Mouse (Mus musculus) brain, embryonic 14.5 days (tissue): ENCODE measurements at regions not wholly inside any gene's neighbourhood (a gene's known extent, or its start where the extent isn't known, plus 50 kb on each side); places are given as distances from the start of the nearest gene placed in this dataset.

Source experiments
- CTCF ChIP-seq: fragments of 200-500 bp; IDR thresholded peaks from 2 replicates; pipeline ENCODE4 v1.5.1; 2012; ENCODE audit warnings: inconsistent platforms, mild to moderate bottlenecking, moderate library complexity, borderline replicate concordance; ENCODE audit not compliant: insufficient read depth, insufficient read length; ENCODE audit errors: extremely low read depth
- POLR2A ChIP-seq: fragments of 200-500 bp; IDR thresholded peaks from 2 replicates; pipeline ENCODE4 v1.6.1; 2012; ENCODE audit warnings: mild to moderate bottlenecking, inconsistent platforms, borderline replicate concordance; ENCODE audit not compliant: poor library complexity, insufficient read depth, insufficient read length, severe bottlenecking; ENCODE audit errors: extremely low read depth

DNA sequence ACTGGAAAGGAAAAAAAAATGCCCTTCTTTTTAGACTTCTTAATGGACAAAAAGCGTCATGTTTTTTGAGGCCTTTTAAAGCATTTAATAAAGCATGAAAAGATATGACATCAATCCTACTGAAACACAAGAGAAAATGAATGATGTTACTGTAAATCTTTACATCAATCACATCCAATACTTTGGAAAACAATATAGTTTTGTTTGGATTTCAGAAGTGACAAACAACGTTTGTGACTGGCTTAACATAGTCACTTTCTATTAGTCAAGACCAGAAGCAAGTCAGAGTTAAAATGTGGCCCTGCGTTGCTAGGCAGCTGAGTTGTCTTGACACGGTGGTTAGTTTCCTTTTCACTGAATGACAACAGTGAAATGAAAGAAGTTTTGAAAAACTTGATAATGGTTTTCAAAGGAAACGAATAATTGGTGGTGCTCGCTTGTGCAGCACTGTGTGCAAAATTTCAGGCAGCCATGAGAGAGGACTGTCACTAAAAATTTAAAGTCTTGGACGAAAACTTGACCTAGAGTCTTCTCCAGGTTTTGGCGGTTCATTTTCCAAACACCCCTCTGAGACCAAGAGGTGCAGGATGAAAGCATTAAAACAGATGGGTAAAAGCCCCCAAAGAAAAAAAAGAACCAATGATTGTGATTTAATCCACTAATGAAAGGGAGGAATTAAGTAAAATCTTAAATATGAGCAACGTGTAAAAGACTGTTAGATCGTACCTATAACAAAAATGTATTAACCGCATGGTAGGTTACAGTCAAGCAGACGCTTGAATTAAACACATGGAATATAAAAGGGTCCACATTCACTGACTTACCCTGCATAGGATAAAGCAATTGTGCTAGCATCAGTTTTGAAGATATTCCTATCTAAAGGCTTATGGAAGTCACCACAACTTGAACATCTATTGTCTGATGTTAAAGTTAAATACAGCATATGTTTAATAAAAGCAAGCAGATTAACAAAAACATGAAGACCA lies 421.4 kb upstream of the Tbc1d2b start:
- TF ChIP-seq POLR2A (no peak), CTCF (no peak)
